Mouse (Mus musculus) liver, adult 2 months (tissue): ENCODE results near the gene Faap20.
A peak's percentile ranks its signal among the peaks of the same experiment; 100 is the strongest.

Experiments
- CTCF ChIP-seq: fragments of 200-500 bp; IDR thresholded peaks from 2 replicates; pipeline ENCODE4 v1.5.1; 2011; ENCODE audit warnings: low read depth, low read length, control low read depth
- POLR2A ChIP-seq: fragments of 200-500 bp; IDR thresholded peaks from 2 replicates; pipeline ENCODE4 v1.6.1; 2011; ENCODE audit warnings: low read length, control low read depth; ENCODE audit not compliant: insufficient read depth; ENCODE audit errors: extremely low read depth

DNA sequence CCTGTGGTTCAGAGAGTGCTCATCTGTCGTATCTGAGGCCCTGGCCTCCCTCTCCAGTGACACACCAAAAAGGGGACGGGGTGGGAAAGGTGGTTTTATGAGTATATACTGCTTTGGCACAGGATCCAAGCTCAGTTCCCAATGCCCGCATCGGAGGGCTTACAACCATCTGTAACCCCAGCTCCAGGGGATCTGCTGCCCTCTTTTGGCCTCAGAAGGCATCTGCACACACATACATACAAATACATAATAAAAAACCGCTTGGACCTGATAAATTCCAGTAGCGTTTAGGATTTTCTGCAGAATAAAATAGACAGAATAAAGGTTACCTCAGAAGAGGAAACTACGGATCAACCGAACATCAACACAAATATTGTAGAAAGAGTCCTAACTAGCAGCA, 29.5 kb downstream of the Faap20 start:
- TF ChIP-seq CTCF (peak; percentile 32), POLR2A (no peak)
